Mouse (Mus musculus): Measurements from ENCODE around the gene Syne2.
A peak's percentile ranks its signal among the peaks of the same experiment; 100 is the strongest.

Syne2 gene

GRCm38 (mm10) chr12:75918914-75919313, 101.0 kb downstream of the Syne2 start:
- DNase-seq (ENCODE audit: extremely low read depth, insufficient read length, low spot score): no peak

GRCm38 (mm10) chr12:75922900-75923299, 105.0 kb downstream of the Syne2 start:
- DNase-seq (ENCODE audit: extremely low read depth, insufficient read length, low spot score): no peak

GRCm38 (mm10) chr12:75924852-75925251, 106.9 kb downstream of the Syne2 start:
- no peak for DNase-seq (ENCODE audit: extremely low read depth, insufficient read length, low spot score)

- DNase-seq (ENCODE audit: extremely low read depth, insufficient read length, low spot score): no peak
Observed at GRCm38 (mm10) chr12:75927596-75927995, 109.7 kb downstream of the Syne2 start.

GRCm38 (mm10) chr12:75933561-75933960, 115.6 kb downstream of the Syne2 start:
- no peak for DNase-seq (ENCODE audit: extremely low read depth, insufficient read length, low spot score)

- DNase-seq (ENCODE audit: extremely low read depth, insufficient read length, low spot score): no peak
Observed at GRCm38 (mm10) chr12:75951328-75951727, 133.4 kb downstream of the Syne2 start.

GRCm38 (mm10) chr12:75952011-75952410, 134.1 kb downstream of the Syne2 start:
- no peak for DNase-seq (ENCODE audit: extremely low read depth, insufficient read length, low spot score)

- no peak for DNase-seq (ENCODE audit: extremely low read depth, insufficient read length, low spot score)
Observed at GRCm38 (mm10) chr12:75966441-75967195, 148.7 kb downstream of the Syne2 start.

- no peak for DNase-seq (ENCODE audit: extremely low read depth, insufficient read length, low spot score)
Observed at GRCm38 (mm10) chr12:75979079-75979478, 161.1 kb downstream of the Syne2 start.

- no peak for DNase-seq (ENCODE audit: extremely low read depth, insufficient read length, low spot score)
Observed at GRCm38 (mm10) chr12:75983336-75983735, 165.4 kb downstream of the Syne2 start.

GRCm38 (mm10) chr12:75992226-75992858, 174.4 kb downstream of the Syne2 start:
- DNase-seq (ENCODE audit: extremely low read depth, insufficient read length, low spot score): peak; percentile 63

GRCm38 (mm10) chr12:75992946-75993345, 175.0 kb downstream of the Syne2 start:
- DNase-seq (ENCODE audit: extremely low read depth, insufficient read length, low spot score): no peak

GRCm38 (mm10) chr12:75995086-75995485, 177.2 kb downstream of the Syne2 start:
- no peak for DNase-seq (ENCODE audit: extremely low read depth, insufficient read length, low spot score)

- no peak for DNase-seq (ENCODE audit: extremely low read depth, insufficient read length, low spot score)
Observed at GRCm38 (mm10) chr12:75997547-75997946, 179.6 kb downstream of the Syne2 start.

GRCm38 (mm10) chr12:75998416-75998815, 180.5 kb downstream of the Syne2 start:
- DNase-seq (ENCODE audit: extremely low read depth, insufficient read length, low spot score): no peak

GRCm38 (mm10) chr12:76004697-76005249, 186.8 kb downstream of the Syne2 start:
- DNase-seq (ENCODE audit: extremely low read depth, insufficient read length, low spot score): no peak

- no peak for DNase-seq (ENCODE audit: extremely low read depth, insufficient read length, low spot score)
Observed at GRCm38 (mm10) chr12:76008991-76009390, 191.1 kb downstream of the Syne2 start.

GRCm38 (mm10) chr12:76012789-76013188, 194.9 kb downstream of the Syne2 start:
- DNase-seq (ENCODE audit: extremely low read depth, insufficient read length, low spot score): no peak

GRCm38 (mm10) chr12:76013480-76013879, 195.5 kb downstream of the Syne2 start:
- DNase-seq (ENCODE audit: extremely low read depth, insufficient read length, low spot score): peak; percentile 47

GRCm38 (mm10) chr12:76015026-76015425, 197.1 kb downstream of the Syne2 start:
- DNase-seq (ENCODE audit: extremely low read depth, insufficient read length, low spot score): peak; percentile 49

- DNase-seq (ENCODE audit: extremely low read depth, insufficient read length, low spot score): peak; percentile 30
Observed at GRCm38 (mm10) chr12:76015489-76015888, 197.6 kb downstream of the Syne2 start.

All from 3134 (cell line).